In the genomic region with DNA sequence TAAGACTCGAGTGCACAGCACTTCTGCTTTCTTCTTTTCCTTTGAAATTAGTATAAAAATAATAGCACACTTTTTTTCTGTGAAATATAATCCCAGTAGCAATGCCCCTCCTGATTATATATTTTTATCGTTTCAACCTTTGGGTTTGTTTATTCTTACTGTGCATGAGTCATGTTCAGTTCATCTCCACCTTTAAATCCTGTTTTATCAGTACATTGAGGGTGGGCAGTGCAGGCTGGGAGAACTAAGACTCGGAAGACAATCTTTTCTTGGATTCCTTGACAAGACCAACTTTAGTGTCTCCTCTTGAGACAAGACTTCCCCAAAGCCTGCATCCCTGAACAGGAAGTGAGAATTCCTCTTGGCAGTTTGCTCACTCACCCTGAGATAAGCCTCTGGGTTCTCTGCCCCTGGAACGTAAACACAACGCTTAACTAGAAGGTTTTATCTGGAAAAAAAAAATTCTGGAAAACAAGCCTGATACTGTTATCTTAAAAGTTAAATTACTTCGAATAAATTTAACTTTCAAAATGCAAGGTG, we compare ENCODE assay signal across 16 mouse cellular contexts.
A peak's percentile ranks its signal among the peaks of the same experiment; 100 is the strongest.
DNase-seq lines count a peak whose midpoint lies in the region; ATAC-seq lines count a peak whose summit lies in the region.
"Had no signal": no experiment of that assay in that cellular context is flagged by ENCODE, and none has a peak within 500 bp of the region (broad histone marks: within the 10 kb centered on the region; RNA-seq: fewer than 3 reads in every experiment).

No protein-coding gene starts in this region.

- H3K36me3 ChIP-seq in heart, embryonic 11.5 days (ENCODE audit: control insufficient read depth, insufficient read depth, low read length): no peaks in the 10 kb centered on the region
- H3K36me3 ChIP-seq in midbrain, embryonic 10.5 days: no peaks in the 10 kb centered on the region
- H3K36me3 ChIP-seq in midbrain, embryonic 15.5 days (replicated peaks): no peaks in the 10 kb centered on the region
- H3K36me3 ChIP-seq in intestine, embryonic 14.5 days (ENCODE audit: control insufficient read depth, insufficient read depth, low read length): no peaks in the 10 kb centered on the region
- H3K36me3 ChIP-seq: forebrain, embryonic 15.5 days; hindbrain, embryonic 12.5 days; midbrain, embryonic 13.5 days had no signal

- H3K9ac ChIP-seq in heart, embryonic 11.5 days (ENCODE audit: low read depth, low read length): no peak overlapping the region
- no peak overlapping the region for H3K9ac ChIP-seq in midbrain, embryonic 15.5 days
- H3K9ac ChIP-seq in intestine, embryonic 14.5 days (ENCODE audit: low read length): no peak overlapping the region
- H3K9ac ChIP-seq: forebrain, embryonic 15.5 days; hindbrain, embryonic 12.5 days; midbrain, embryonic 13.5 days had no signal

- no peak overlapping the region for H3K27ac ChIP-seq in heart, embryonic 11.5 days (ENCODE audit: low read depth, low read length)
- 0 out of 2 replicates have a peak overlapping the region, but pooled peaks have one; percentile 42 for H3K27ac ChIP-seq in midbrain, embryonic 10.5 days (replicated peaks)
- H3K27ac ChIP-seq in midbrain, embryonic 15.5 days: no peak overlapping the region
- H3K27ac ChIP-seq in intestine, embryonic 14.5 days (ENCODE audit: low read depth): no peak overlapping the region
- H3K27ac ChIP-seq: forebrain, embryonic 15.5 days; hindbrain, embryonic 12.5 days; midbrain, embryonic 13.5 days had no signal

- 0 out of 2 replicates have a peak, but pooled peaks have one; percentile 22 for ATAC-seq in heart, embryonic 11.5 days (replicated peaks; ENCODE audit: insufficient number of reproducible peaks, low FRiP score, low TSS enrichment)
- ATAC-seq in midbrain, embryonic 15.5 days (replicated peaks): no peak
- no peak for ATAC-seq in intestine, embryonic 14.5 days (replicated peaks; ENCODE audit: low FRiP score, low TSS enrichment, low read depth)
- ATAC-seq: forebrain, embryonic 15.5 days; midbrain, embryonic 13.5 days had no signal

- 18% methylated on average over 6 of the region's 6 CpGs for WGBS in heart, embryonic 11.5 days (ENCODE audit: insufficient replicate concordance)
- 65% methylated on average over 6 of the region's 6 CpGs for WGBS in midbrain, embryonic 10.5 days
- 74% methylated on average over 6 of the region's 6 CpGs for WGBS in midbrain, embryonic 15.5 days
- 27% methylated on average over 6 of the region's 6 CpGs for WGBS in intestine, embryonic 14.5 days

- H3K4me1 ChIP-seq in heart, embryonic 11.5 days (ENCODE audit: control insufficient read depth, insufficient read depth, low read length): no peaks in the 10 kb centered on the region
- H3K4me1 ChIP-seq in midbrain, embryonic 10.5 days: peaks cover 25% of the 10 kb centered on the region
- no peaks in the 10 kb centered on the region for H3K4me1 ChIP-seq in midbrain, embryonic 15.5 days
- peaks cover 5% of the 10 kb centered on the region for H3K4me1 ChIP-seq in intestine, embryonic 14.5 days (replicated peaks; ENCODE audit: control insufficient read depth, insufficient read depth, low read length)
- H3K4me1 ChIP-seq: forebrain, embryonic 15.5 days had no signal

- intact Hi-C loops in heart, postnatal 25 days (cut with DNase I): no loop called here

- no peaks in the 10 kb centered on the region for H3K27me3 ChIP-seq in heart, embryonic 11.5 days (ENCODE audit: control insufficient read depth, insufficient read depth, low read length)
- no peaks in the 10 kb centered on the region for H3K27me3 ChIP-seq in midbrain, embryonic 10.5 days (ENCODE audit: low read depth, poor library complexity, severe bottlenecking)
- no peaks in the 10 kb centered on the region for H3K27me3 ChIP-seq in midbrain, embryonic 15.5 days (replicated peaks)
- no peaks in the 10 kb centered on the region for H3K27me3 ChIP-seq in intestine, embryonic 14.5 days (replicated peaks; ENCODE audit: control insufficient read depth, insufficient read depth, low read length)
- H3K27me3 ChIP-seq: forebrain, embryonic 15.5 days; hindbrain, embryonic 12.5 days; midbrain, embryonic 13.5 days had no signal

- no peaks in the 10 kb centered on the region for H3K9me3 ChIP-seq in heart, embryonic 11.5 days (replicated peaks; ENCODE audit: control insufficient read depth, low read length)
- H3K9me3 ChIP-seq in midbrain, embryonic 10.5 days (replicated peaks): 0 out of 2 replicates have a peak, but pooled peaks cover 5% of the 10 kb centered on the region
- no peaks in the 10 kb centered on the region for H3K9me3 ChIP-seq in midbrain, embryonic 15.5 days
- H3K9me3 ChIP-seq in intestine, embryonic 14.5 days (ENCODE audit: control insufficient read depth, low read length): no peaks in the 10 kb centered on the region
- H3K9me3 ChIP-seq: forebrain, embryonic 15.5 days; hindbrain, embryonic 12.5 days; midbrain, embryonic 13.5 days had no signal

- DNase-seq in heart, postnatal 25 days (ENCODE audit: low spot score): no peak
- no peak for DNase-seq in midbrain, embryonic 10.5 days (ENCODE audit: low spot score)
- DNase-seq in intestine, embryonic 14.5 days (ENCODE audit: low spot score): peak; percentile 51
- DNase-seq in yolk sac, embryonic 10.5 days (ENCODE audit: low spot score): peak; percentile 36
- DNase-seq in thymus, postnatal 14 days: no peak
- no peak for DNase-seq in kidney, adult 18-20 months
- DNase-seq: cerebellum, adult 11-12 months; gastrocnemius, postnatal 10 days; kidney, adult 2 months; right cerebral cortex, postnatal 14 days; thymus, postnatal 25 days had no signal

- H3K4me2 ChIP-seq in heart, embryonic 11.5 days: peak overlapping the region; percentile 48
- no peak overlapping the region for H3K4me2 ChIP-seq in midbrain, embryonic 15.5 days
- peak overlapping the region; percentile 20 for H3K4me2 ChIP-seq in intestine, embryonic 14.5 days (ENCODE audit: low read length)
- H3K4me2 ChIP-seq: forebrain, embryonic 15.5 days; hindbrain, embryonic 12.5 days; midbrain, embryonic 13.5 days had no signal

- no peak overlapping the region for H3K4me3 ChIP-seq in heart, embryonic 11.5 days (ENCODE audit: low read depth, low read length)
- H3K4me3 ChIP-seq in midbrain, embryonic 10.5 days: no peak overlapping the region
- no peak overlapping the region for H3K4me3 ChIP-seq in midbrain, embryonic 15.5 days
- no peak overlapping the region for H3K4me3 ChIP-seq in intestine, embryonic 14.5 days (ENCODE audit: low read depth, low read length)
- H3K4me3 ChIP-seq: forebrain, embryonic 15.5 days; hindbrain, embryonic 12.5 days; midbrain, embryonic 13.5 days had no signal

Comparison
In these comparisons a context has a peak if more than half of its experiments do, and no peak if none do; other contexts are left out.
1. DNase-seq: peak in intestine, embryonic 14.5 days (single experiment) and yolk sac, embryonic 10.5 days (single experiment); none in heart, postnatal 25 days (single experiment), midbrain, embryonic 10.5 days (single experiment), thymus, postnatal 14 days (single experiment) and kidney, adult 18-20 months (single experiment).